9 mouse cellular contexts compared by ENCODE assay signal in genomic region chr19:46518352-46518787, GRCm38 (mm10). TPM values are rescaled to one million over a fixed set of nuclear protein-coding genes. Genes with fewer than 3 reads are reported as not detected.
DNase-seq lines count a peak whose midpoint lies in the region; ATAC-seq lines count a peak whose summit lies in the region.
"Had no signal": no experiment of that assay in that cellular context is flagged by ENCODE, and none has a peak within 500 bp of the region (broad histone marks: within the 10 kb centered on the region; RNA-seq: fewer than 3 reads in every experiment).

No protein-coding gene starts in this region.

- 3% methylated on average over 13 of the region's 13 CpGs for WGBS in liver, embryonic 13.5 days (ENCODE audit: insufficient replicate concordance)
- WGBS in neural tube, embryonic 15.5 days = 1% methylated on average over 12 of the region's 13 CpGs

- peak overlapping the region; percentile 49; the same call in 1 of the 2 replicates for H3K9ac ChIP-seq in liver, embryonic 13.5 days
- peak overlapping the region; percentile 34 for H3K9ac ChIP-seq in neural tube, embryonic 15.5 days (replicated peaks)

- no peaks in the 10 kb centered on the region for H3K9me3 ChIP-seq in liver, embryonic 13.5 days (replicated peaks)
- no peaks in the 10 kb centered on the region for H3K9me3 ChIP-seq in neural tube, embryonic 15.5 days (replicated peaks)

- H3K4me1 ChIP-seq in liver, embryonic 13.5 days (replicated peaks) = peaks cover 56% of the 10 kb centered on the region
- H3K4me1 ChIP-seq in neural tube, embryonic 15.5 days = peaks cover 40% of the 10 kb centered on the region

- H3K36me3 ChIP-seq in liver, embryonic 13.5 days = peaks cover 27% of the 10 kb centered on the region
- peaks cover 31% of the 10 kb centered on the region for H3K36me3 ChIP-seq in neural tube, embryonic 15.5 days

- peak overlapping the region; percentile 14; the same call in 1 of the 2 replicates for H3K4me3 ChIP-seq in liver, embryonic 13.5 days (replicated peaks)
- H3K4me3 ChIP-seq in neural tube, embryonic 15.5 days (replicated peaks) = 0 out of 2 replicates have a peak overlapping the region, but pooled peaks have one; percentile 4

- peak; percentile 53 for DNase-seq in gastrocnemius, postnatal 10 days
- no peak for DNase-seq in gastrocnemius, postnatal 36 days
- DNase-seq in embryo, embryonic 10.5 days (ENCODE audit: low spot score) = peak; percentile 72
- peak; percentile 65 to 67 for DNase-seq in heart, postnatal 14 days
- DNase-seq in liver, embryonic 13.5 days = no peak
- no peak for DNase-seq in left cerebral cortex, adult 18-20 months (ENCODE audit: low spot score in 2 of 2)
- DNase-seq in left cerebral cortex, adult 9 months (ENCODE audit: low spot score in 2 of 2) = no peak

- ATAC-seq in liver, embryonic 13.5 days (ENCODE audit: low read depth) = peak; percentile 38
- peak; percentile 33 for ATAC-seq in neural tube, embryonic 15.5 days (ENCODE audit: low FRiP score)
- ATAC-seq: Patski had no signal

- H3K27ac ChIP-seq in liver, embryonic 13.5 days = no peak overlapping the region
- peak overlapping the region; percentile 66 for H3K27ac ChIP-seq in neural tube, embryonic 15.5 days (replicated peaks)

- H3K4me2 ChIP-seq in liver, embryonic 13.5 days = peak overlapping the region; percentile 56
- peak overlapping the region; percentile 47 for H3K4me2 ChIP-seq in neural tube, embryonic 15.5 days

- intact Hi-C loops in gastrocnemius, postnatal 36 days (cut with DNase I) = no loop called here
- intact Hi-C loops in heart, postnatal 14 days (cut with DNase I) = no loop called here

- H3K27me3 ChIP-seq in liver, embryonic 13.5 days = peaks cover 9% of the 10 kb centered on the region; the same call in 1 of the 2 replicates
- H3K27me3 ChIP-seq in neural tube, embryonic 15.5 days (replicated peaks) = no peaks in the 10 kb centered on the region
- H3K27me3 ChIP-seq: Patski had no signal

RNA-seq across cellular contexts. Expression of gene Trim8, which starts 16.9 kb away (rescaled TPM):
- 10 to 100 TPM; 26.1 to 29.7 TPM for total RNA-seq in gastrocnemius, postnatal 10 days (2021)
- total RNA-seq in gastrocnemius, postnatal 36 days (2021) = 10 to 100 TPM; 19.0 to 19.2 TPM
- total RNA-seq in heart, postnatal 14 days (2021) = 10 to 100 TPM; 47.6 to 50.0 TPM
- 9.1 and 9.2 TPM in 2 replicates for polyA plus RNA-seq in liver, embryonic 13.5 days (2015; fragmentation: Nextera tagmentation; extraction: Ambion mirVana)
- 23.5 and 25.5 TPM in 2 replicates for polyA plus RNA-seq in neural tube, embryonic 15.5 days (2015; fragmentation: Nextera tagmentation; extraction: Ambion mirVana)
- 100 to 1,000 TPM; 119 to 120 TPM for total RNA-seq in left cerebral cortex, adult 18-20 months (2021)

RNA-seq across cellular contexts. Expression of gene Arl3, which starts 54.6 kb away (rescaled TPM):
- 10 to 100 TPM; 48.9 to 50.5 TPM for total RNA-seq in gastrocnemius, postnatal 10 days (2021)
- total RNA-seq in gastrocnemius, postnatal 36 days (2021) = 10 to 100 TPM; 44.6 to 60.8 TPM
- total RNA-seq in heart, postnatal 14 days (2021) = 10 to 100 TPM; 29.7 to 30.0 TPM
- polyA plus RNA-seq in liver, embryonic 13.5 days (2015; fragmentation: Nextera tagmentation; extraction: Ambion mirVana) = 29.8 and 32.1 TPM in 2 replicates
- polyA plus RNA-seq in neural tube, embryonic 15.5 days (2015; fragmentation: Nextera tagmentation; extraction: Ambion mirVana) = 190 and 208 TPM in 2 replicates
- 100 to 1,000 TPM; 122 to 128 TPM for total RNA-seq in left cerebral cortex, adult 18-20 months (2021)

RNA-seq across cellular contexts. Expression of gene Sfxn2, which starts 54.8 kb away (rescaled TPM):
- total RNA-seq in gastrocnemius, postnatal 10 days (2021) = 1 to 10 TPM; 5.5 to 7.3 TPM
- 1 to 10 TPM; 2.7 to 4.1 TPM for total RNA-seq in gastrocnemius, postnatal 36 days (2021)
- 1 to 10 TPM; 4.1 to 5.3 TPM for total RNA-seq in heart, postnatal 14 days (2021)
- 18.3 and 19.8 TPM in 2 replicates for polyA plus RNA-seq in liver, embryonic 13.5 days (2015; fragmentation: Nextera tagmentation; extraction: Ambion mirVana)
- polyA plus RNA-seq in neural tube, embryonic 15.5 days (2015; fragmentation: Nextera tagmentation; extraction: Ambion mirVana) = 11.0 and 11.7 TPM in 2 replicates
- total RNA-seq in left cerebral cortex, adult 18-20 months (2021) = 1 to 10 TPM; 3.5 to 5.6 TPM

Comparison
In these comparisons a context has a peak if more than half of its experiments do, and no peak if none do; other contexts are left out.
1. DNase-seq: peak in gastrocnemius, postnatal 10 days (single experiment), embryo, embryonic 10.5 days (single experiment) and heart, postnatal 14 days (2 of 2); none in gastrocnemius, postnatal 36 days (0 of 2), liver, embryonic 13.5 days (single experiment), left cerebral cortex, adult 18-20 months (0 of 2) and left cerebral cortex, adult 9 months (0 of 2).